Mouse (Mus musculus) lung, adult 18-20 months (tissue): ENCODE measurements at regions not wholly inside any gene's neighbourhood (a gene's known extent, or its start where the extent isn't known, plus 50 kb on each side); places are given as distances from the start of the nearest gene placed in this dataset.

Source experiments
- DNase-seq, 2 experiments: peaks; one replicate each; pipeline ENCODE4 v3.0.0; 2022; ENCODE audit warnings: mixed read lengths in 2 of 2

GRCm38 (mm10) chr8:92732229-92732628, 58.1 kb downstream of the Irx6 start:
- DNase-seq: no peak

- no peak for DNase-seq
Observed at GRCm38 (mm10) chr8:92735646-92736045, 61.6 kb downstream of the Irx6 start.

- no peak for DNase-seq
Observed at GRCm38 (mm10) chr8:92738080-92738479, 64.0 kb downstream of the Irx6 start.

- no peak for DNase-seq
Observed at GRCm38 (mm10) chr8:92740286-92740808, 66.3 kb downstream of the Irx6 start.

- no peak for DNase-seq
Observed at GRCm38 (mm10) chr8:92741836-92742235, 67.7 kb downstream of the Irx6 start.

GRCm38 (mm10) chr8:92743108-92743507, 69.0 kb downstream of the Irx6 start:
- DNase-seq: no peak

GRCm38 (mm10) chr8:92747086-92747485, 73.0 kb downstream of the Irx6 start:
- DNase-seq: no peak

- DNase-seq: no peak
Observed at GRCm38 (mm10) chr8:92747951-92748350, 73.9 kb downstream of the Irx6 start.

- DNase-seq: no peak
Observed at GRCm38 (mm10) chr8:92759848-92760247, 67.2 kb upstream of the Mmp2 start.

- no peak for DNase-seq
Observed at GRCm38 (mm10) chr8:92760933-92761332, 66.2 kb upstream of the Mmp2 start.

GRCm38 (mm10) chr8:92761959-92762600, 65.0 kb upstream of the Mmp2 start:
- DNase-seq: no peak

GRCm38 (mm10) chr8:92771856-92772650, 55.0 kb upstream of the Mmp2 start:
- peak; percentile 9 to 14 for DNase-seq

GRCm38 (mm10) chr8:92772826-92773225, 54.3 kb upstream of the Mmp2 start:
- DNase-seq: no peak

GRCm38 (mm10) chr8:92775186-92775585, 51.9 kb upstream of the Mmp2 start:
- no peak for DNase-seq

- no peak for DNase-seq
Observed at GRCm38 (mm10) chr8:92777106-92777505, 50.0 kb upstream of the Mmp2 start.
